Mouse (Mus musculus): ENCODE results near the gene Ninj1.

GRCm38 (mm10) chr13:49212711-49213500 lies 25.6 kb downstream of the Ninj1 start:
- no peak for TF ChIP-seq CTCF (IDR thresholded peaks at IDR 0.05 in 2 of 3, conservative IDR thresholded peaks at IDR 0.05 in 1 of 3; ENCODE audit: control insufficient read depth in 1 of 3, insufficient read depth in 1 of 3, low read depth in 2 of 3, low read length in 3 of 3, poor library complexity in 1 of 3, severe bottlenecking in 1 of 3)
- no peak for TF ChIP-seq POLR2A (IDR thresholded peaks at IDR 0.05; ENCODE audit: control insufficient read depth in 1 of 2, insufficient read depth in 1 of 2, low read depth in 1 of 2, low read length in 2 of 2, poor library complexity in 1 of 2)
- TF ChIP-seq TAL1 (IDR thresholded peaks at IDR 0.05; ENCODE audit: low read length) = no peak
- TF ChIP-seq MXI1 (IDR thresholded peaks at IDR 0.05; ENCODE audit: low read depth, low read length) = no peak
- TF ChIP-seq USF1 (IDR thresholded peaks at IDR 0.05; ENCODE audit: low read depth, low read length) = no peak
- no peak for TF ChIP-seq E2F4 (IDR thresholded peaks at IDR 0.05; ENCODE audit: borderline replicate concordance, low read depth, low read length)
- no peak for TF ChIP-seq GATA1 (IDR thresholded peaks at IDR 0.05; ENCODE audit: low read depth, low read length)
- no peak for TF ChIP-seq RCOR1 (IDR thresholded peaks at IDR 0.05; ENCODE audit: low read depth, low read length)
- TF ChIP-seq GABPA (IDR thresholded peaks at IDR 0.05; ENCODE audit: low read depth, low read length) = no peak
- TF ChIP-seq MYC (IDR thresholded peaks at IDR 0.05; ENCODE audit: low read depth, low read length) = no peak
- TF ChIP-seq MAZ (IDR thresholded peaks at IDR 0.05; ENCODE audit: low read depth, low read length) = no peak
- no peak for TF ChIP-seq CHD2 (IDR thresholded peaks at IDR 0.05; ENCODE audit: low read length)
- TF ChIP-seq MAX (IDR thresholded peaks at IDR 0.05; ENCODE audit: low read length) = no peak
- no peak for TF ChIP-seq ZNF384 (IDR thresholded peaks at IDR 0.05; ENCODE audit: low read depth, low read length)

Data from MEL (cell line).